In genomic region chr3:105704031-105705008, GRCm38 (mm10) we compare ENCODE assay signal across 8 mouse cellular contexts. TPM values are rescaled to one million over a fixed set of nuclear protein-coding genes. Genes with fewer than 3 reads are reported as not detected.
DNase-seq lines count a peak whose midpoint lies in the region; ATAC-seq and TF ChIP-seq lines count a peak whose summit lies in the region.

Inka2 (plus strand) TSS chr3:105704599.

- peak; percentile 39 to 69; a peak in 3 of 4 replicates for TF ChIP-seq POLR2A in MEL (IDR thresholded peaks at IDR 0.05; ENCODE audit: control insufficient read depth in 1 of 2, insufficient read depth in 1 of 2, low read depth in 1 of 2, low read length in 2 of 2, poor library complexity in 1 of 2)
- TF ChIP-seq POLR2A in thymus, adult 2 months (IDR thresholded peaks at IDR 0.05; ENCODE audit: control insufficient read depth, extremely low read depth, insufficient read depth, low read length, poor library complexity), result peak; percentile 66

- no peaks in the 10 kb centered on the region for H3K9me3 ChIP-seq in MEL (replicated peaks; ENCODE audit: insufficient read depth, low read length)
- H3K9me3 ChIP-seq in forebrain, embryonic 14.5 days (replicated peaks; ENCODE audit: control insufficient read depth, low read length), result no peaks in the 10 kb centered on the region
- H3K9me3 ChIP-seq in lung, embryonic 15.5 days, result no peaks in the 10 kb centered on the region

- DNase-seq in MEL (ENCODE audit: low read depth, low spot score), result peak; percentile 95
- DNase-seq in cerebellum, adult 11 months, result peak; percentile 83
- DNase-seq in forebrain, embryonic 14.5 days (ENCODE audit: low spot score), result peak; percentile 94
- peak; percentile 82 for DNase-seq in heart, postnatal 25 days (ENCODE audit: low spot score)
- DNase-seq in layer of hippocampus, adult 2 months (ENCODE audit: low spot score in 2 of 2), result peak; percentile 83 to 89
- DNase-seq in ovary, adult 18-20 months (ENCODE audit: low spot score), result peak; percentile 72
- peak; percentile 80 for DNase-seq in thymus, adult 2 months

- H3K4me2 ChIP-seq in forebrain, embryonic 14.5 days (ENCODE audit: low read length), result peak within 1 kb of the TSS; percentile 99
- H3K4me2 ChIP-seq in lung, embryonic 15.5 days, result peak within 1 kb of the TSS; percentile 98

- H3K9ac ChIP-seq in MEL (ENCODE audit: control insufficient read depth, low read depth, low read length, poor library complexity, severe bottlenecking), result peak within 1 kb of the TSS; percentile 74
- peak within 1 kb of the TSS; percentile 66 for H3K9ac ChIP-seq in forebrain, embryonic 14.5 days (ENCODE audit: low read length)
- H3K9ac ChIP-seq in lung, embryonic 15.5 days, result peak within 1 kb of the TSS; percentile 60

- intact Hi-C loops in heart, postnatal 25 days (cut with DNase I), result no loop called here

- TF ChIP-seq EP300 in MEL (IDR thresholded peaks at IDR 0.05; ENCODE audit: low read depth in 1 of 2, low read length in 2 of 2), result no peak

- ATAC-seq in forebrain, embryonic 14.5 days, result peak; percentile 97
- ATAC-seq in lung, embryonic 15.5 days (ENCODE audit: borderline replicate concordance, extremely low read depth, low FRiP score, low TSS enrichment), result peak; percentile 94

- peak within 1 kb of the TSS; percentile 54 to 62 for H3K4me3 ChIP-seq in MEL (ENCODE audit: control insufficient read depth in 1 of 2, insufficient read depth in 1 of 2, low read depth in 2 of 2, low read length in 2 of 2)
- peak within 1 kb of the TSS; percentile 47 for H3K4me3 ChIP-seq in forebrain, embryonic 14.5 days (ENCODE audit: low read depth, low read length)
- H3K4me3 ChIP-seq in layer of hippocampus, adult 2 months, result peak within 1 kb of the TSS; percentile 80
- H3K4me3 ChIP-seq in lung, embryonic 15.5 days, result peak within 1 kb of the TSS; percentile 57
- H3K4me3 ChIP-seq in thymus, adult 2 months (ENCODE audit: control insufficient read depth, insufficient read depth, low read length), result peak within 1 kb of the TSS; percentile 56

- no peak for TF ChIP-seq RAD21 in MEL (IDR thresholded peaks at IDR 0.05; ENCODE audit: low read depth, low read length)

- H3K79me2 ChIP-seq in MEL (ENCODE audit: control insufficient read depth, insufficient read depth, low read length, poor library complexity), result no peaks in the 10 kb centered on the region

- H3K27ac ChIP-seq in MEL (ENCODE audit: control insufficient read depth, low read depth, low read length), result peak within 1 kb of the TSS; percentile 72
- H3K27ac ChIP-seq in forebrain, embryonic 14.5 days (ENCODE audit: low read depth, low read length), result peak within 1 kb of the TSS; percentile 57; the same call in 1 of the 2 replicates
- H3K27ac ChIP-seq in layer of hippocampus, adult 2 months, result peak within 1 kb of the TSS; percentile 95
- peak within 1 kb of the TSS; percentile 67 for H3K27ac ChIP-seq in lung, embryonic 15.5 days
- peak within 1 kb of the TSS; percentile 74 for H3K27ac ChIP-seq in thymus, adult 2 months (ENCODE audit: control insufficient read depth, insufficient read depth, low read length)

- no peak for TF ChIP-seq CTCF in MEL (IDR thresholded peaks at IDR 0.05 in 2 of 3, conservative IDR thresholded peaks at IDR 0.05 in 1 of 3; ENCODE audit: control insufficient read depth in 1 of 3, insufficient read depth in 1 of 3, low read depth in 2 of 3, low read length in 3 of 3, poor library complexity in 1 of 3, severe bottlenecking in 1 of 3)
- TF ChIP-seq CTCF in layer of hippocampus, adult 2 months (conservative IDR thresholded peaks at IDR 0.05), result no peak
- TF ChIP-seq CTCF in thymus, adult 2 months (IDR thresholded peaks at IDR 0.05; ENCODE audit: borderline replicate concordance, control insufficient read depth, extremely low read depth, insufficient read depth, low read length, poor library complexity), result no peak

- peaks cover 16 to 44% of the 10 kb centered on the region in 2 experiments for H3K4me1 ChIP-seq in MEL (ENCODE audit: control insufficient read depth in 1 of 2, insufficient read depth in 2 of 2, low read length in 2 of 2)
- peaks cover 18% of the 10 kb centered on the region; the same call in 1 of the 2 replicates for H3K4me1 ChIP-seq in forebrain, embryonic 14.5 days (ENCODE audit: control insufficient read depth, insufficient read depth, low read length)
- H3K4me1 ChIP-seq in lung, embryonic 15.5 days, result peaks cover 58% of the 10 kb centered on the region
- peaks cover 15% of the 10 kb centered on the region for H3K4me1 ChIP-seq in thymus, adult 2 months (replicated peaks; ENCODE audit: control insufficient read depth, insufficient read depth, low read length)

- no peaks in the 10 kb centered on the region for H3K27me3 ChIP-seq in MEL (ENCODE audit: control insufficient read depth in 1 of 2, insufficient read depth in 2 of 2, low read length in 2 of 2)
- H3K27me3 ChIP-seq in forebrain, embryonic 14.5 days (replicated peaks; ENCODE audit: control insufficient read depth, insufficient read depth, low read length), result no peaks in the 10 kb centered on the region
- H3K27me3 ChIP-seq in lung, embryonic 15.5 days, result no peaks in the 10 kb centered on the region
- H3K27me3 ChIP-seq in thymus, adult 2 months (ENCODE audit: control insufficient read depth, insufficient read depth, low read length), result no peaks in the 10 kb centered on the region

- peaks cover 0 to 21% of the 10 kb centered on the region in 2 experiments; a peak in 2 of 4 replicates for H3K36me3 ChIP-seq in MEL (ENCODE audit: control insufficient read depth in 1 of 2, insufficient read depth in 2 of 2, low read length in 2 of 2)
- no peaks in the 10 kb centered on the region for H3K36me3 ChIP-seq in forebrain, embryonic 14.5 days (ENCODE audit: control insufficient read depth, insufficient read depth, low read length)
- H3K36me3 ChIP-seq in lung, embryonic 15.5 days, result no peaks in the 10 kb centered on the region
- no peaks in the 10 kb centered on the region for H3K36me3 ChIP-seq in thymus, adult 2 months (ENCODE audit: control insufficient read depth, insufficient read depth, low read length)

- 2% methylated on average over 37 of the region's 43 CpGs for WGBS in forebrain, embryonic 14.5 days
- 6% methylated on average over 43 of the region's 43 CpGs for WGBS in lung, embryonic 15.5 days
- 14% methylated on average over 37 of the region's 43 CpGs for WGBS in thymus, adult 2 months

TF ChIP-seq in MEL, 35 proteins besides CTCF, POLR2A, EP300 and RAD21:
- TF ChIP-seq RCOR1 (IDR thresholded peaks at IDR 0.05; ENCODE audit: low read depth, low read length), result no peak
- TF ChIP-seq UBTF (IDR thresholded peaks at IDR 0.05; ENCODE audit: borderline replicate concordance, insufficient read depth, low read depth, low read length), result 0 out of 2 replicates have a peak, but pooled peaks have one; percentile 76
- TF ChIP-seq TBP (IDR thresholded peaks at IDR 0.05; ENCODE audit: low read depth, low read length), result peak; percentile 71
- TF ChIP-seq MXI1 (IDR thresholded peaks at IDR 0.05; ENCODE audit: low read depth, low read length), result no peak; the same call in 1 of the 2 replicates
- TF ChIP-seq ZMIZ1 (IDR thresholded peaks at IDR 0.05; ENCODE audit: low read depth, low read length), result no peak
- TF ChIP-seq NELFE (IDR thresholded peaks at IDR 0.05; ENCODE audit: low read depth, low read length), result peak; percentile 48
- no peak for TF ChIP-seq BHLHE40 (IDR thresholded peaks at IDR 0.05; ENCODE audit: borderline replicate concordance, low read depth, low read length)
- no peak for TF ChIP-seq CHD1 (IDR thresholded peaks at IDR 0.05; ENCODE audit: low read depth, low read length)
- TF ChIP-seq GABPA (IDR thresholded peaks at IDR 0.05; ENCODE audit: low read depth, low read length), result no peak
- TF ChIP-seq E2F4 (IDR thresholded peaks at IDR 0.05; ENCODE audit: borderline replicate concordance, low read depth, low read length), result no peak
- TF ChIP-seq POLR2AphosphoS5 (IDR thresholded peaks at IDR 0.05; ENCODE audit: borderline replicate concordance, low read depth, low read length), result no peak
- TF ChIP-seq ZNF384 (IDR thresholded peaks at IDR 0.05; ENCODE audit: low read depth, low read length), result no peak
- no peak for TF ChIP-seq JUND (IDR thresholded peaks at IDR 0.05; ENCODE audit: low read depth, low read length)
- TF ChIP-seq TCF12 (IDR thresholded peaks at IDR 0.05; ENCODE audit: low read depth, low read length), result peak; percentile 23; the same call in 1 of the 2 replicates

RNA-seq across cellular contexts. Expression of gene Inka2, which starts in this region (rescaled TPM):
- 0.20 and 0.39 TPM in 2 replicates for total RNA-seq in MEL (2012; rRNA removed)
- polyA plus RNA-seq in MEL (2012; ENCODE audit: insufficient read depth in 1 of 2, insufficient read length in 2 of 2, low read depth in 1 of 2, low replicate concordance in 2 of 2, missing spikeins in 1 of 2), result under 1 TPM in 1 of 2 experiments, not detected in 1; 0.61 TPM
- polyA plus RNA-seq in forebrain, embryonic 14.5 days (2014; fragmentation: Nextera tagmentation; extraction: Ambion mirVana), result 0.74 and 1.1 TPM in 2 replicates
- 10 to 100 TPM; 18.8 to 25.7 TPM for total RNA-seq in heart, postnatal 25 days (2021)
- 10 to 100 TPM; 74.1 to 74.9 TPM for total RNA-seq in layer of hippocampus, adult 2 months (2021)
- polyA plus RNA-seq in lung, embryonic 15.5 days (2015; fragmentation: Nextera tagmentation; extraction: Ambion mirVana), result 2.6 TPM in 2 replicates
- 5.5 TPM in 2 replicates for polyA plus RNA-seq in thymus, adult 2 months (2012; rRNA removed)

Comparison
In these comparisons a context has a peak if more than half of its experiments do, and no peak if none do; other contexts are left out.
1. Peak in every context shown above with its lines: DNase-seq, ATAC-seq, H3K4me3 ChIP-seq and H3K27ac ChIP-seq.
2. RNA of gene Inka2 (total RNA-seq): 74.1 to 74.9 TPM in layer of hippocampus, adult 2 months and 18.8 to 25.7 TPM in heart, postnatal 25 days; 0.20 to 0.39 TPM in MEL; every median in the first group is over 10 times any median in the second.
3. Peak in DNase-seq, H3K4me3 ChIP-seq, H3K27ac ChIP-seq and H3K9ac ChIP-seq in MEL; RNA of the gene not detected or under 1 TPM.